Mouse (Mus musculus) testis, adult 2 months (tissue): ENCODE results near the gene Dek.

ENCODE experiments used
- CTCF ChIP-seq: fragments of 200-500 bp; IDR thresholded peaks from 2 replicates; pipeline ENCODE4 v1.5.1; 2012; ENCODE audit warnings: low read depth, mild to moderate bottlenecking, inconsistent platforms, low read length, moderate library complexity; ENCODE audit not compliant: control insufficient read depth, insufficient read depth, insufficient replicate concordance
- POLR2A ChIP-seq: fragments of 200-500 bp; IDR thresholded peaks from 2 replicates; pipeline ENCODE4 v1.6.1; 2012; ENCODE audit warnings: low read depth, mild to moderate bottlenecking, inconsistent platforms, low read length, moderate library complexity; ENCODE audit not compliant: control insufficient read depth

DNA sequence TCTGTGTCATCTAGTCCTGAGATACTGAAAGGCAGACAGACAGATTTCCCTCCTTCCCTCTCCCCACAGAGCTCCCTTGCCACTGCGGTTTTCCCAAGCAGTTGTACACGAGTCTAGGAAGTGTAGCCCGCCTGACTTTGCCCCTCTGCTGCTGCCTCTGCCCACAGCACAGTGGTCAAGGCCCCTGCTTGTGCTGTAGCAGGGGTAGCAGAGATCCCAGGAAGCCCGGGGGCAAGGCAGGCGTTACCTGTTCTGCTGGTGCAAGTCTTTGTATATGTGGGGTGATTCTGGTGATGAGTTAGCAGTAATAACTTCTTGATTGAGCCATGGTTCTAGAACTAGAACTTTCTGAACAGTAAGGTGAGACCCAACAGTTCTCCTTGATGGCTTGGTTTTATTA lies 29.8 kb downstream of the Dek start:
- TF ChIP-seq POLR2A (no peak), CTCF (no peak)
